Mouse (Mus musculus): ENCODE results near the gene Fhit.

DNA sequence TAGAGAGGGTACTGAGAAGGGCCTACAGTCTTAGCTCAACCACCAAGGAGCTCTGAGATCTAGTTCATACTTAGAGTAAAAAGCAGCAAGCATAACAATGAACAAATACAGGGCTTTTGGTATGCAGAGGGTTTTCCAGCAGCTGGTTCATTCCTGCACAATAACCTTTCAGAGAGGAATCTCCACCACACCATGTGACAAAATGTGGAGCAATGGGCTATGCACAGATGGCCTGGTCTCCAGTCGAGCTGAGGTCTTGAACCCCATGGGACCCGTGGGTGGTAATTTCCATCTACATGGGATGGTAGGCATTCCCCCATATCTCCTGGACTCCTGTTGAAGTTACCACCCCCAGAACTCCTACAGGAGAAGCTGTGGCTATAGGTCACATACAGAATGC, 423.8 kb downstream of the Fhit start:
- TF ChIP-seq POLR2A (IDR thresholded peaks at IDR 0.05; ENCODE audit: borderline replicate concordance, control insufficient read depth, low read depth, low read length) (no peak), CTCF (IDR thresholded peaks at IDR 0.05; ENCODE audit: control insufficient read depth, insufficient read depth, low read length) (no peak)

Measured in bone marrow, adult 2 months (tissue).